Mouse (Mus musculus): ENCODE measurements around the gene Lctl. TPM values are rescaled to one million over a fixed set of nuclear protein-coding genes. Genes with fewer than 3 reads are reported as not detected.
A peak's percentile ranks its signal among the peaks of the same experiment; 100 is the strongest.
"Not testable (repeated sequence)": the region's sequence is repeated elsewhere in the genome, so short reads cannot be mapped to it uniquely, and the experiment has no call there.

Gene Lctl
- polyA plus RNA-seq, 1 experiment from 2014 or later: not detected

- WGBS: 92% methylated on average over 9 of the region's 9 CpGs
- no peak for ATAC-seq (ENCODE audit: insufficient number of reproducible peaks, insufficient read depth, low FRiP score, low read depth)
- no peak overlapping the region for H3K4me2 ChIP-seq (ENCODE audit: low read length)
Measured at GRCm38 (mm10) chr9:64139879-64140278, 22.9 kb downstream of the Lctl start.

GRCm38 (mm10) chr9:64156641-64157040, 39.7 kb downstream of the Lctl start:
- Histone ChIP-seq H3K9ac (ENCODE audit: low read length) (no peak overlapping the region), H3K9me3 (ENCODE audit: control insufficient read depth, low read length) (no peaks in the 10 kb centered on the region), H3K27ac (replicated peaks in 1 of 2; ENCODE audit: control insufficient read depth in 1 of 2, insufficient read depth in 1 of 2, low read depth in 2 of 2, low read length in 2 of 2) (no peak overlapping the region), H3K4me3 (ENCODE audit: control insufficient read depth in 1 of 2, insufficient read depth in 1 of 2, low read depth in 1 of 2, low read length in 2 of 2) (no peak overlapping the region), H3K4me1 (ENCODE audit: control insufficient read depth in 2 of 2, insufficient read depth in 2 of 2, low read length in 2 of 2) (no peaks in the 10 kb centered on the region), H3K27me3 (ENCODE audit: control insufficient read depth, insufficient read depth, low read length) (no peaks in the 10 kb centered on the region), H3K4me2 (ENCODE audit: low read length) (no peak overlapping the region), H3K36me3 (ENCODE audit: control insufficient read depth, insufficient read depth, low read length) (peaks cover 88% of the 10 kb centered on the region)
- 74% methylated on average over 1 of the region's 1 CpGs for WGBS
- ATAC-seq (ENCODE audit: insufficient number of reproducible peaks, insufficient read depth, low FRiP score, low read depth): no peak

More at GRCm38 (mm10) chr9:64139879-64140278, 22.9 kb downstream of the Lctl start:
- H3K9ac ChIP-seq (ENCODE audit: low read length): no peak overlapping the region
- no peaks in the 10 kb centered on the region for H3K9me3 ChIP-seq (ENCODE audit: control insufficient read depth, low read length)
- H3K27me3 ChIP-seq (ENCODE audit: control insufficient read depth, insufficient read depth, low read length): no peaks in the 10 kb centered on the region
- no peak overlapping the region for H3K4me3 ChIP-seq (ENCODE audit: control insufficient read depth in 1 of 2, insufficient read depth in 1 of 2, low read depth in 1 of 2, low read length in 2 of 2)
- H3K36me3 ChIP-seq (ENCODE audit: control insufficient read depth, insufficient read depth, low read length): peaks cover 69% of the 10 kb centered on the region
- H3K4me1 ChIP-seq (ENCODE audit: control insufficient read depth in 2 of 2, insufficient read depth in 2 of 2, low read length in 2 of 2): no peaks in the 10 kb centered on the region
- H3K27ac ChIP-seq (replicated peaks in 1 of 2; ENCODE audit: control insufficient read depth in 1 of 2, insufficient read depth in 1 of 2, low read depth in 2 of 2, low read length in 2 of 2): no peak overlapping the region

- no peak for ATAC-seq (ENCODE audit: insufficient number of reproducible peaks, insufficient read depth, low FRiP score, low read depth)
- WGBS: 90% methylated on average over 5 of the region's 5 CpGs
- Histone ChIP-seq H3K4me1 (ENCODE audit: control insufficient read depth in 2 of 2, insufficient read depth in 2 of 2, low read length in 2 of 2) (no peaks in the 10 kb centered on the region), H3K27me3 (ENCODE audit: control insufficient read depth, insufficient read depth, low read length) (no peaks in the 10 kb centered on the region), H3K9ac (ENCODE audit: low read length) (no peak overlapping the region), H3K4me2 (ENCODE audit: low read length) (no peak overlapping the region), H3K27ac (replicated peaks in 1 of 2; ENCODE audit: control insufficient read depth in 1 of 2, insufficient read depth in 1 of 2, low read depth in 2 of 2, low read length in 2 of 2) (no peak overlapping the region), H3K36me3 (ENCODE audit: control insufficient read depth, insufficient read depth, low read length) (peaks cover 91% of the 10 kb centered on the region), H3K4me3 (ENCODE audit: control insufficient read depth in 1 of 2, insufficient read depth in 1 of 2, low read depth in 1 of 2, low read length in 2 of 2) (no peak overlapping the region), H3K9me3 (ENCODE audit: control insufficient read depth, low read length) (no peaks in the 10 kb centered on the region)
Measured at GRCm38 (mm10) chr9:64160471-64160870, 43.5 kb downstream of the Lctl start.

- not testable (repeated sequence) for H3K9ac ChIP-seq (ENCODE audit: low read length); H3K27me3 ChIP-seq (ENCODE audit: control insufficient read depth, insufficient read depth, low read length); ATAC-seq (ENCODE audit: insufficient number of reproducible peaks, insufficient read depth, low FRiP score, low read depth); H3K9me3 ChIP-seq (ENCODE audit: control insufficient read depth, low read length); H3K27ac ChIP-seq (replicated peaks in 1 of 2; ENCODE audit: control insufficient read depth in 1 of 2, insufficient read depth in 1 of 2, low read depth in 2 of 2, low read length in 2 of 2); H3K4me2 ChIP-seq (ENCODE audit: low read length); H3K4me3 ChIP-seq (ENCODE audit: control insufficient read depth in 1 of 2, insufficient read depth in 1 of 2, low read depth in 1 of 2, low read length in 2 of 2)
- WGBS: 100% methylated on average over 3 of the region's 3 CpGs
- Histone ChIP-seq H3K4me1 (ENCODE audit: control insufficient read depth in 2 of 2, insufficient read depth in 2 of 2, low read length in 2 of 2) (peaks cover 0 to 16% of the 10 kb centered on the region in 2 experiments; a peak in 3 of 4 replicates), H3K36me3 (ENCODE audit: control insufficient read depth, insufficient read depth, low read length) (peaks cover 37% of the 10 kb centered on the region)
Measured at GRCm38 (mm10) chr9:64169967-64170366, 53.0 kb downstream of the Lctl start.

GRCm38 (mm10) chr9:64172145-64172815, 55.3 kb downstream of the Lctl start:
- H3K9me3 ChIP-seq (ENCODE audit: control insufficient read depth, low read length): no peaks in the 10 kb centered on the region
- H3K9ac ChIP-seq (ENCODE audit: low read length): peak overlapping the region; percentile 93
- no peaks in the 10 kb centered on the region for H3K27me3 ChIP-seq (ENCODE audit: control insufficient read depth, insufficient read depth, low read length)
- peaks cover 0 to 24% of the 10 kb centered on the region in 2 experiments; a peak in 3 of 4 replicates for H3K4me1 ChIP-seq (ENCODE audit: control insufficient read depth in 2 of 2, insufficient read depth in 2 of 2, low read length in 2 of 2)
- peak overlapping the region; percentile 66 to 87 for H3K4me3 ChIP-seq (ENCODE audit: control insufficient read depth in 1 of 2, insufficient read depth in 1 of 2, low read depth in 1 of 2, low read length in 2 of 2)
- peak overlapping the region; percentile 89 to 92 for H3K27ac ChIP-seq (replicated peaks in 1 of 2; ENCODE audit: control insufficient read depth in 1 of 2, insufficient read depth in 1 of 2, low read depth in 2 of 2, low read length in 2 of 2)
- WGBS: 2% methylated on average over 18 of the region's 18 CpGs
- no peak for ATAC-seq (ENCODE audit: insufficient number of reproducible peaks, insufficient read depth, low FRiP score, low read depth)
- peaks cover 39% of the 10 kb centered on the region for H3K36me3 ChIP-seq (ENCODE audit: control insufficient read depth, insufficient read depth, low read length)
- H3K4me2 ChIP-seq (ENCODE audit: low read length): peak overlapping the region; percentile 77

- H3K4me1 ChIP-seq (ENCODE audit: control insufficient read depth in 2 of 2, insufficient read depth in 2 of 2, low read length in 2 of 2): peaks cover 0 to 24% of the 10 kb centered on the region in 2 experiments; a peak in 3 of 4 replicates
- no peaks in the 10 kb centered on the region for H3K9me3 ChIP-seq (ENCODE audit: control insufficient read depth, low read length)
- H3K27ac ChIP-seq (replicated peaks in 1 of 2; ENCODE audit: control insufficient read depth in 1 of 2, insufficient read depth in 1 of 2, low read depth in 2 of 2, low read length in 2 of 2): peak within 1 kb of the TSS; percentile 89 to 92
- H3K9ac ChIP-seq (ENCODE audit: low read length): peak within 1 kb of the TSS; percentile 93
- H3K4me2 ChIP-seq (ENCODE audit: low read length): peak within 1 kb of the TSS; percentile 93
- peak within 1 kb of the TSS; percentile 70 to 87 for H3K4me3 ChIP-seq (ENCODE audit: control insufficient read depth in 1 of 2, insufficient read depth in 1 of 2, low read depth in 1 of 2, low read length in 2 of 2)
- no peaks in the 10 kb centered on the region for H3K27me3 ChIP-seq (ENCODE audit: control insufficient read depth, insufficient read depth, low read length)
- H3K36me3 ChIP-seq (ENCODE audit: control insufficient read depth, insufficient read depth, low read length): peaks cover 39% of the 10 kb centered on the region
- ATAC-seq (ENCODE audit: insufficient number of reproducible peaks, insufficient read depth, low FRiP score, low read depth): peak; percentile 79
- WGBS: under 1% methylated on average over 42 of the region's 42 CpGs
Measured at GRCm38 (mm10) chr9:64172816-64173665, 56.1 kb downstream of the Lctl start, which contains the start of the genes Zwilch and Rpl4. TSS of gene Zwilch (minus strand) at chr9:64173104. TSS of gene Rpl4 (plus strand) at chr9:64173375.

- H3K9ac ChIP-seq (ENCODE audit: low read length): peak overlapping the region; percentile 93
- WGBS: under 1% methylated on average over 16 of the region's 16 CpGs
Measured at GRCm38 (mm10) chr9:64173666-64174220, 56.8 kb downstream of the Lctl start.

More at GRCm38 (mm10) chr9:64173666-64174220, 56.8 kb downstream of the Lctl start:
- Histone ChIP-seq H3K4me1 (ENCODE audit: control insufficient read depth in 2 of 2, insufficient read depth in 2 of 2, low read length in 2 of 2) (peaks cover 0 to 27% of the 10 kb centered on the region in 2 experiments; a peak in 3 of 4 replicates), H3K4me3 (ENCODE audit: control insufficient read depth in 1 of 2, insufficient read depth in 1 of 2, low read depth in 1 of 2, low read length in 2 of 2) (peak overlapping the region; percentile 70 to 87), H3K27me3 (ENCODE audit: control insufficient read depth, insufficient read depth, low read length) (no peaks in the 10 kb centered on the region), H3K4me2 (ENCODE audit: low read length) (peak overlapping the region; percentile 93), H3K27ac (replicated peaks in 1 of 2; ENCODE audit: control insufficient read depth in 1 of 2, insufficient read depth in 1 of 2, low read depth in 2 of 2, low read length in 2 of 2) (peak overlapping the region; percentile 51 to 89; a peak in 3 of 4 replicates), H3K36me3 (ENCODE audit: control insufficient read depth, insufficient read depth, low read length) (peaks cover 43% of the 10 kb centered on the region), H3K9me3 (ENCODE audit: control insufficient read depth, low read length) (no peaks in the 10 kb centered on the region)
- no peak for ATAC-seq (ENCODE audit: insufficient number of reproducible peaks, insufficient read depth, low FRiP score, low read depth)

Data from heart, embryonic 14.5 days (tissue).